ENCODE assay signal across 7 mouse cellular contexts in genomic region chr5:28463656-28464055, GRCm38 (mm10). TPM values are rescaled to one million over a fixed set of nuclear protein-coding genes. Genes with fewer than 3 reads are reported as not detected.
DNase-seq lines count a peak whose midpoint lies in the region; ATAC-seq lines count a peak whose summit lies in the region.

No protein-coding gene starts in this region.

- no peaks in the 10 kb centered on the region for H3K9me3 ChIP-seq in embryonic facial prominence, embryonic 11.5 days (replicated peaks; ENCODE audit: control insufficient read depth, low read length)
- H3K9me3 ChIP-seq in forebrain, embryonic 12.5 days: no peaks in the 10 kb centered on the region
- H3K9me3 ChIP-seq in kidney, embryonic 15.5 days (replicated peaks): no peaks in the 10 kb centered on the region

- H3K4me3 ChIP-seq in embryonic facial prominence, embryonic 11.5 days (ENCODE audit: low read depth, low read length): peak overlapping the region; percentile 47
- H3K4me3 ChIP-seq in forebrain, embryonic 12.5 days (replicated peaks): peak overlapping the region; percentile 53
- peak overlapping the region; percentile 54 for H3K4me3 ChIP-seq in kidney, embryonic 15.5 days (replicated peaks)

- H3K36me3 ChIP-seq in embryonic facial prominence, embryonic 11.5 days (replicated peaks; ENCODE audit: control insufficient read depth, insufficient read depth, low read depth, low read length): no peaks in the 10 kb centered on the region
- no peaks in the 10 kb centered on the region for H3K36me3 ChIP-seq in forebrain, embryonic 12.5 days (replicated peaks)
- no peaks in the 10 kb centered on the region for H3K36me3 ChIP-seq in kidney, embryonic 15.5 days

- ATAC-seq in embryonic facial prominence, embryonic 11.5 days (replicated peaks; ENCODE audit: insufficient number of reproducible peaks, low FRiP score, low TSS enrichment, low read depth): no peak
- ATAC-seq in forebrain, embryonic 12.5 days (ENCODE audit: low FRiP score): no peak
- ATAC-seq in kidney, embryonic 15.5 days (replicated peaks; ENCODE audit: low FRiP score): peak; percentile 87

- no peak for DNase-seq in embryonic facial prominence, embryonic 11.5 days (ENCODE audit: low spot score)
- DNase-seq in lung, postnatal 4 days: peak; percentile 16 to 61
- no peak for DNase-seq in layer of hippocampus, postnatal 10 days (ENCODE audit: low spot score in 2 of 2)
- no peak for DNase-seq in testis, postnatal 14 days (ENCODE audit: low spot score)
- DNase-seq in right cerebral cortex, postnatal 25 days: no peak

- H3K27me3 ChIP-seq in embryonic facial prominence, embryonic 11.5 days (ENCODE audit: control insufficient read depth, insufficient read depth, low read length): peaks cover 97% of the 10 kb centered on the region
- H3K27me3 ChIP-seq in forebrain, embryonic 12.5 days: peaks cover 100% of the 10 kb centered on the region
- peaks cover 100% of the 10 kb centered on the region for H3K27me3 ChIP-seq in kidney, embryonic 15.5 days

- peaks cover 9% of the 10 kb centered on the region for H3K4me1 ChIP-seq in embryonic facial prominence, embryonic 11.5 days (ENCODE audit: control insufficient read depth, insufficient read depth, low read length)
- H3K4me1 ChIP-seq in forebrain, embryonic 12.5 days: peaks cover 68% of the 10 kb centered on the region
- peaks cover 75% of the 10 kb centered on the region for H3K4me1 ChIP-seq in kidney, embryonic 15.5 days

- no peak overlapping the region for H3K27ac ChIP-seq in embryonic facial prominence, embryonic 11.5 days (replicated peaks; ENCODE audit: low read depth, low read length)
- no peak overlapping the region for H3K27ac ChIP-seq in forebrain, embryonic 12.5 days
- peak overlapping the region; percentile 67 for H3K27ac ChIP-seq in kidney, embryonic 15.5 days

- no peak overlapping the region for H3K9ac ChIP-seq in embryonic facial prominence, embryonic 11.5 days (replicated peaks; ENCODE audit: low read length)
- H3K9ac ChIP-seq in forebrain, embryonic 12.5 days: 0 out of 2 replicates have a peak overlapping the region, but pooled peaks have one; percentile 14
- H3K9ac ChIP-seq in kidney, embryonic 15.5 days: peak overlapping the region; percentile 32; the same call in 1 of the 2 replicates

- H3K4me2 ChIP-seq in embryonic facial prominence, embryonic 11.5 days (ENCODE audit: low read depth, low read length): peak overlapping the region; percentile 92; the same call in 1 of the 2 replicates
- peak overlapping the region; percentile 78 for H3K4me2 ChIP-seq in forebrain, embryonic 12.5 days
- H3K4me2 ChIP-seq in kidney, embryonic 15.5 days: peak overlapping the region; percentile 92

- 2% methylated on average over 10 of the region's 10 CpGs for whole genome bisulfite sequencing in embryonic facial prominence, embryonic 11.5 days
- 2% methylated on average over 10 of the region's 10 CpGs for WGBS in forebrain, embryonic 12.5 days
- WGBS in kidney, embryonic 15.5 days: 4% methylated on average over 10 of the region's 10 CpGs

RNA-seq across cellular contexts. Expression of gene Shh, which starts 3.4 kb away (rescaled TPM):
- polyA plus RNA-seq in embryonic facial prominence, embryonic 11.5 days (2014; fragmentation: Nextera tagmentation; extraction: Ambion mirVana): 1.6 and 2.9 TPM in 2 replicates
- 2.7 and 4.2 TPM in 2 replicates for polyA plus RNA-seq in forebrain, embryonic 12.5 days (2016; fragmentation: Nextera tagmentation; extraction: Ambion mirVana)
- polyA plus RNA-seq in kidney, embryonic 15.5 days (2015; fragmentation: Nextera tagmentation; extraction: Ambion mirVana): 0.80 and 1.0 TPM in 2 replicates
- total RNA-seq in layer of hippocampus, postnatal 10 days (2021): 1 to 10 TPM in 1 of 2 experiments, under 1 TPM in 1; 0.94 to 1.1 TPM

Comparison
In these comparisons a context has a peak if more than half of its experiments do, and no peak if none do; other contexts are left out.
1. DNase-seq: peak in lung, postnatal 4 days (2 of 2); none in embryonic facial prominence, embryonic 11.5 days (single experiment), layer of hippocampus, postnatal 10 days (0 of 2), testis, postnatal 14 days (single experiment) and right cerebral cortex, postnatal 25 days (single experiment).
2. Peak in every context shown above with its lines, with median percentiles within 50 percentile points of each other: H3K4me2 ChIP-seq and H3K4me3 ChIP-seq.